Mouse (Mus musculus): ENCODE data around the gene She. TPM values are rescaled to one million over a fixed set of nuclear protein-coding genes. Genes with fewer than 3 reads are reported as not detected.
"Not testable (repeated sequence)": the region's sequence is repeated elsewhere in the genome, so short reads cannot be mapped to it uniquely, and the experiment has no call there.

The She gene
- polyA plus RNA-seq, 1 experiment from 2014 or later: 1.4 TPM

DNA sequence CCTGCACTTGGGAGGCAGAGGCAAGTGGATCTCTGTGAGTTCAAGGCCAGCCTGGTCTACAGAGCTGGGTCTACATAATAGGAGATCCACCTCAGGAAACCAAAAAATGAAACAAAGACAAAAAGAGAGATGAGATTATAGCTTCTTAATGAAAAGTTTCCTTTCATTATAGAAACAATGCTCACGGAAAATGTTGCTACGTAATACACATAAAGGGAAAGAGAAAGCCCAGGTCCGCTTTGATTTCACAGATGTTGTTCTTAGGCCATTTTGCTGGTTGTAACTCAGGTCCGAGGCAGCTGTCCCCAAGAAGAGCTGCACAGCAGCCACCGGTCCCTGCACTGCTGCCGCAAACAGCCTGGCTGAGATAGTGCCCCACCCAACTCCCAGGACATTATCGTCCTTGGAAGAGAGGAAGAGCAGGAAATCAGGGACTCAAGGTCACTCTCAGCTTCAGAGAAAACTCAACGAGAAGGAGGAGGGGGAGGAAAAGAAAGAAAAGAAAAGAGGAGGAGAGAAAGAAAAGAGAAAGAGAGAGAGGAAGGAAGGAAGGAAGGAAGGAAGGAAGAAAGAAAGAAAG is 31.1 kb downstream of the She start:
- no peak for ATAC-seq
- no peak overlapping the region for H3K4me2 ChIP-seq (ENCODE audit: low read length)
- peaks cover 3% of the 10 kb centered on the region; the same call in 1 of the 2 replicates for H3K4me1 ChIP-seq (ENCODE audit: control insufficient read depth, insufficient read depth, low read length)
- H3K9me3 ChIP-seq (replicated peaks; ENCODE audit: control insufficient read depth, low read length, poor library complexity, severe bottlenecking): no peaks in the 10 kb centered on the region
- H3K4me3 ChIP-seq (ENCODE audit: low read depth, low read length): no peak overlapping the region
- H3K9ac ChIP-seq (ENCODE audit: low read depth, low read length): no peak overlapping the region
- WGBS: 87% methylated on average over 8 of the region's 8 CpGs
- H3K27ac ChIP-seq (ENCODE audit: low read length): no peak overlapping the region
- H3K36me3 ChIP-seq (ENCODE audit: control insufficient read depth, insufficient read depth, low read length): no peaks in the 10 kb centered on the region
- H3K27me3 ChIP-seq (ENCODE audit: control insufficient read depth, insufficient read depth, low read depth, low read length): no peaks in the 10 kb centered on the region

DNA sequence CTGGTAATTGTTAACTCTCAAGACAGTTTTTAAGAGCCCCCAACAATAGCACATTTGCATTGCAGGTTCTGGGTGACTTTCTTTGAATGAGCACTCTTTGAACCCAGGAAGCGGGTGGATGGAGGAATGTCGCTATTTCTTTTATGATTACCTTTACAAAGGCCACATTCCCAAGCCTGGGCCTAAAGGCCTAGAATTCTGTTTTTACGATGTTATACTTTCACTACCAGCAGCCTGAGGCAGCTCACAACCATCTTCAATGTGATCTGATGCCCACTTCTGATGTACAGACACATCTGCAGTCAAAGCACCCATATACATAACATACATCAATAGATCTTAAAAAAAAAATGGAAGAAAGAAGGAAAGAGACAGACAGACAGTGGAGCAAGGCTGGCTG is 32.1 kb downstream of the She start:
- ATAC-seq; H3K9ac ChIP-seq (ENCODE audit: low read depth, low read length); H3K4me1 ChIP-seq (ENCODE audit: control insufficient read depth, insufficient read depth, low read length); H3K27me3 ChIP-seq (ENCODE audit: control insufficient read depth, insufficient read depth, low read depth, low read length); H3K4me2 ChIP-seq (ENCODE audit: low read length); H3K4me3 ChIP-seq (ENCODE audit: low read depth, low read length); H3K36me3 ChIP-seq (ENCODE audit: control insufficient read depth, insufficient read depth, low read length); H3K27ac ChIP-seq (ENCODE audit: low read length); H3K9me3 ChIP-seq (replicated peaks; ENCODE audit: control insufficient read depth, low read length, poor library complexity, severe bottlenecking): not testable (repeated sequence)
- 82% methylated on average over 3 of the region's 3 CpGs for WGBS

DNA sequence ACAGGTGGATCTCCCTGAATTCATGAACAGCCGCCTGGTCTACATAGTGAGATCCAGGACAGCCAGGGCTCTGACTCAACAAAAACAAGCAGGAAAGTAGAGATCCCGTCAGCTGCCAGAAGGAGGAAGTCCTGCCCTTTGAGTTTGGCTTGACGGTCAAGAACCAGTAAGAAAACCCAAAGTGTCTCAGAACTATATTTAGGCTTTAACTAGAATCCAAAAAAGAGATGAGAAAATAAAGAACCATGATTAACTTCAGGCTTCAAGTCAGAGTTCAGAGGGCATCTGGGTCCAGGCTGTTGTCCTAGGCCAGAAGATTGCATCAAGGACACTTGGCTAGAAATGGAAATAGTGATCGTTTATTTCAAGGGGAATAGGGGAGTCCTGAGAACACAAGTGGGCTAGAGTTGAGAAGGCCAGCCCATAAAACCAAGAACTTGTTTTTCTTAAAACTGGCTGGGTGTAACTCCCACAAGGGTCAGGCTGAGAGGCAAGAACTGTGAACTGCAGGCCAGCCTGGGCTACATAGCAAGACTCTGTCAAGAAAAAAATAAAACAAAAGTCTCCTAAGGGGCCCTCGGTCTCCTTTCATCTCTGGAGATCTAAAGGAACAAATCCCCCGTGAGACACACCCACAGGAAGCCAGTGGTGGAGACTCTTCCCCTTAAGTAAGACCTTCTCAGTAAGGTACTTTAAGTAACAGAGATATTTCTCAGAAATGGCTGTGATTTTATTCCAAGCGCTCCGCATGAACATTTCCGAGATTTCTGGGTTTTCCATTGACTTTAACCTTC is 32.7 kb downstream of the She start:
- no peak overlapping the region for H3K4me2 ChIP-seq (ENCODE audit: low read length)
- H3K4me1 ChIP-seq (ENCODE audit: control insufficient read depth, insufficient read depth, low read length): peaks cover 8% of the 10 kb centered on the region
- 82% methylated on average over 9 of the region's 9 CpGs for WGBS
- no peak overlapping the region for H3K4me3 ChIP-seq (ENCODE audit: low read depth, low read length)
- no peaks in the 10 kb centered on the region for H3K27me3 ChIP-seq (ENCODE audit: control insufficient read depth, insufficient read depth, low read depth, low read length)
- no peak overlapping the region for H3K9ac ChIP-seq (ENCODE audit: low read depth, low read length)
- H3K36me3 ChIP-seq (ENCODE audit: control insufficient read depth, insufficient read depth, low read length): no peaks in the 10 kb centered on the region
- no peaks in the 10 kb centered on the region for H3K9me3 ChIP-seq (replicated peaks; ENCODE audit: control insufficient read depth, low read length, poor library complexity, severe bottlenecking)
- H3K27ac ChIP-seq (ENCODE audit: low read length): no peak overlapping the region
- no peak for ATAC-seq

GRCm38 (mm10) chr3:89865020-89865419 is 33.9 kb downstream of the She start:
- Histone ChIP-seq H3K9me3 (replicated peaks; ENCODE audit: control insufficient read depth, low read length, poor library complexity, severe bottlenecking) (no peaks in the 10 kb centered on the region), H3K4me3 (ENCODE audit: low read depth, low read length) (no peak overlapping the region), H3K27ac (ENCODE audit: low read length) (no peak overlapping the region), H3K27me3 (ENCODE audit: control insufficient read depth, insufficient read depth, low read depth, low read length) (no peaks in the 10 kb centered on the region), H3K4me1 (ENCODE audit: control insufficient read depth, insufficient read depth, low read length) (peaks cover 8% of the 10 kb centered on the region), H3K9ac (ENCODE audit: low read depth, low read length) (no peak overlapping the region), H3K4me2 (ENCODE audit: low read length) (no peak overlapping the region), H3K36me3 (ENCODE audit: control insufficient read depth, insufficient read depth, low read length) (no peaks in the 10 kb centered on the region)
- 43% methylated on average over 6 of the region's 6 CpGs for WGBS
- no peak for ATAC-seq

- no peak overlapping the region for H3K9ac ChIP-seq (ENCODE audit: low read depth, low read length)
- WGBS: 72% methylated on average over 4 of the region's 4 CpGs
- no peaks in the 10 kb centered on the region for H3K9me3 ChIP-seq (replicated peaks; ENCODE audit: control insufficient read depth, low read length, poor library complexity, severe bottlenecking)
- no peak overlapping the region for H3K4me3 ChIP-seq (ENCODE audit: low read depth, low read length)
- H3K4me1 ChIP-seq (ENCODE audit: control insufficient read depth, insufficient read depth, low read length): peaks cover 8% of the 10 kb centered on the region
- ATAC-seq: no peak
- H3K36me3 ChIP-seq (ENCODE audit: control insufficient read depth, insufficient read depth, low read length): no peaks in the 10 kb centered on the region
- no peak overlapping the region for H3K27ac ChIP-seq (ENCODE audit: low read length)
- H3K27me3 ChIP-seq (ENCODE audit: control insufficient read depth, insufficient read depth, low read depth, low read length): no peaks in the 10 kb centered on the region
- no peak overlapping the region for H3K4me2 ChIP-seq (ENCODE audit: low read length)
These were observed 34.6 kb downstream of the She start for GRCm38 (mm10) chr3:89865764-89866163.

DNA sequence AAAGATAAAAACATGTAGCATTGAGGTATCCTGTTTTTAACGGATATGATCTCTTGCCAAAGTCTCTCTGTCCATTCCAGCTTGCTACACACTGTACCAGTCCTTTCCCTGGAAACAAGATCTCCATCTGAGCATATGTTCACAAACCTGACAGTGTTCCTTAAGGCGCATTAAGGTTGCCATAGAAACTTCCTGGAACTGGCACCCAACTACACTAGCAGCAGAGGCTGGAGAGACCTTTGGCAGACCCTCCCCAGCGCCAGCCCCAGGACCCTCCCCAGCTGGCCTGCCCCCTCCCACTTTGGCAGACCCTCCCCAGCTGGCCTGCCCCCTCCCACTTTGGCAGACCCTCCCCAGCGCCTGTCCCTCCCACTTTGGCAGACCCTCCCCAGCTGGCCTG is 36.5 kb downstream of the She start:
- H3K4me2 ChIP-seq (ENCODE audit: low read length): no peak overlapping the region
- no peak overlapping the region for H3K4me3 ChIP-seq (ENCODE audit: low read depth, low read length)
- H3K36me3 ChIP-seq (ENCODE audit: control insufficient read depth, insufficient read depth, low read length): no peaks in the 10 kb centered on the region
- H3K9me3 ChIP-seq (replicated peaks; ENCODE audit: control insufficient read depth, low read length, poor library complexity, severe bottlenecking): no peaks in the 10 kb centered on the region
- no peaks in the 10 kb centered on the region for H3K27me3 ChIP-seq (ENCODE audit: control insufficient read depth, insufficient read depth, low read depth, low read length)
- H3K4me1 ChIP-seq (ENCODE audit: control insufficient read depth, insufficient read depth, low read length): peaks cover 5% of the 10 kb centered on the region
- H3K27ac ChIP-seq (ENCODE audit: low read length): no peak overlapping the region
- ATAC-seq: no peak
- WGBS: 44% methylated on average over 3 of the region's 4 CpGs
- no peak overlapping the region for H3K9ac ChIP-seq (ENCODE audit: low read depth, low read length)

GRCm38 (mm10) chr3:89868357-89868756 is 37.2 kb downstream of the She start:
- Histone ChIP-seq H3K4me2 (ENCODE audit: low read length) (no peak overlapping the region), H3K27ac (ENCODE audit: low read length) (no peak overlapping the region), H3K4me3 (ENCODE audit: low read depth, low read length) (no peak overlapping the region), H3K27me3 (ENCODE audit: control insufficient read depth, insufficient read depth, low read depth, low read length) (no peaks in the 10 kb centered on the region), H3K9ac (ENCODE audit: low read depth, low read length) (no peak overlapping the region), H3K9me3 (replicated peaks; ENCODE audit: control insufficient read depth, low read length, poor library complexity, severe bottlenecking) (no peaks in the 10 kb centered on the region; the same call in 1 of the 2 replicates), H3K36me3 (ENCODE audit: control insufficient read depth, insufficient read depth, low read length) (no peaks in the 10 kb centered on the region), H3K4me1 (ENCODE audit: control insufficient read depth, insufficient read depth, low read length) (peaks cover 5% of the 10 kb centered on the region)
- no peak for ATAC-seq
- 21% methylated on average over 7 of the region's 7 CpGs for WGBS

- Histone ChIP-seq H3K9me3 (replicated peaks; ENCODE audit: control insufficient read depth, low read length, poor library complexity, severe bottlenecking) (no peaks in the 10 kb centered on the region; the same call in 1 of the 2 replicates), H3K4me2 (ENCODE audit: low read length) (no peak overlapping the region), H3K27ac (ENCODE audit: low read length) (no peak overlapping the region), H3K27me3 (ENCODE audit: control insufficient read depth, insufficient read depth, low read depth, low read length) (no peaks in the 10 kb centered on the region), H3K36me3 (ENCODE audit: control insufficient read depth, insufficient read depth, low read length) (no peaks in the 10 kb centered on the region), H3K4me1 (ENCODE audit: control insufficient read depth, insufficient read depth, low read length) (peaks cover 5% of the 10 kb centered on the region), H3K4me3 (ENCODE audit: low read depth, low read length) (no peak overlapping the region), H3K9ac (ENCODE audit: low read depth, low read length) (no peak overlapping the region)
- WGBS: 55% methylated on average over 9 of the region's 9 CpGs
- no peak for ATAC-seq
These were observed 37.8 kb downstream of the She start for GRCm38 (mm10) chr3:89868956-89869355.

DNA sequence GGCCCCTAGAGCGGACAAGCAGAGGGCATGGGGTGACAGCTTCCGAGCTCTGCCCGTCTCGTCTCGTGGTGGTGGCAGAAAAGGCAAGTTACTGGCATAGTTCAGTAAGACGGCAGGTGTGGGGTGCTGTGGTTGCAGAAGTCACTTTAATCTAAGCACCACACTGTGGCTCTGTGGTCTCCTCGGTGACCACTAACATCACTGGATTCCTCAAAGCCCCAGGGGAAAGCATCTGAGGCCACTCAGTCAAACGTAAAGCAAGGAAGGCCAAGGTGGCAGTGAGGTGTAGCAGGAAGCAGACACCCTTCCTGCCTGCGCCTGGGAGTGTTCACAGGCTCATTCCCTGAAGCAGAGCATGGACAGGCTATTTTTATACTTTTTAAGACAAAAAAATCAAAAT is 38.4 kb downstream of the She start:
- WGBS: 66% methylated on average over 9 of the region's 9 CpGs
- Histone ChIP-seq H3K4me3 (ENCODE audit: low read depth, low read length) (no peak overlapping the region), H3K9ac (ENCODE audit: low read depth, low read length) (no peak overlapping the region), H3K36me3 (ENCODE audit: control insufficient read depth, insufficient read depth, low read length) (no peaks in the 10 kb centered on the region), H3K4me2 (ENCODE audit: low read length) (no peak overlapping the region), H3K27me3 (ENCODE audit: control insufficient read depth, insufficient read depth, low read depth, low read length) (no peaks in the 10 kb centered on the region), H3K4me1 (ENCODE audit: control insufficient read depth, insufficient read depth, low read length) (peaks cover 5% of the 10 kb centered on the region), H3K27ac (ENCODE audit: low read length) (no peak overlapping the region), H3K9me3 (replicated peaks; ENCODE audit: control insufficient read depth, low read length, poor library complexity, severe bottlenecking) (no peaks in the 10 kb centered on the region; the same call in 1 of the 2 replicates)
- ATAC-seq: no peak
